Mouse (Mus musculus): ENCODE results near the gene Srrm3.

The Srrm3 gene

GRCm38 (mm10) chr5:135903058-135903457, 96.4 kb downstream of the Srrm3 start:
- intact Hi-C loops (cut with DNase I), result loop anchor here (5.0 kb wide), 1 partner anchor 64 kb away; no protein-coding TSS in a partner anchor

- intact Hi-C loops (cut with DNase I), result loop anchor here (2.0 to 5.0 kb wide), 2 partner anchors 31 to 64 kb away; partner anchors contain the start of gene Ywhag
Measured at GRCm38 (mm10) chr5:135903551-135904151, 97.0 kb downstream of the Srrm3 start.

DNA sequence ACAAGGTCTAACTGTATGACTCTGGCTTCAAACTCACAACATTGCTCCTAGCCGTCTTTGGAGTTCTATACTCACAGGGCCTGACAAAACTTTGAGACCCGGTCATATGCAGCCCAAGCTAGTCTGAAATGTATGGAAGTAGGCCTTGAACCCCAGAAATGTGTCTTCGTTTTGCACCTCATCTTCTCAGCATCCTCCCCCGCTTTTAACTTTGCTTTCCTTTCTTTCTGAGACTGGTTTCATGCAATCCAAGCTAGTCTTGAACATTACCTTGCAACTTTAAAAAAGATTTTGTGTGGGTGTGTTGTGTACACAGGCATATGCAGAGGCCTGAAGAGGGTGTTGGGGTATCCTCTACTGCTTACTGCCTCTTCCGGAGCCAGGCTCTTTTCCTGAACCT, 97.6 kb downstream of the Srrm3 start:
- intact Hi-C loops (cut with DNase I), result loop anchor here (2.0 to 5.0 kb wide), 2 partner anchors 31 to 63 kb away; partner anchors contain the start of gene Ywhag

- intact Hi-C loops (cut with DNase I), result loop anchor here (2.0 kb wide), 1 partner anchor 29 kb away; the partner anchor contains the start of gene Ywhag
Measured at GRCm38 (mm10) chr5:135905320-135906225, 98.9 kb downstream of the Srrm3 start.

GRCm38 (mm10) chr5:135906846-135907245, 100.2 kb downstream of the Srrm3 start:
- intact Hi-C loops (cut with DNase I), result no loop called here

DNA sequence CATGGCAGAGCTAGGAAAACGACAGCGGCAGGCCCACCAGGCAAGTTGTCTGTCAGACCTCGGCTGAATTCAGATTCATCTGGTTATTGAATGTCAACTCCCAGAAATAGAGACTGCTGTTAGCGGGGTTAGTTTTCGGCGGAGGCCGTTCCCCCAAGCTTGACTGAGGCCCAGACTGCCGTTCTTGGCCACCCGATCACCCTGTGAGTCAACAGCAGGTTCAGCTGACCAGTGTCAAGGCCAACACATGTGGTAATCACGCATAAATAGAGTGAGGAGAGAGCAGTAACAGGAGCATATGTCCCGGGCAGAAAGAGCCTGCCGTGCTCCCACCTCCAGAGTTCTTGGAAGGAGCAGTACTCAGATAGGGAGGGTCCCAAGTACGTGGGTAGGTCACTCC, 100.6 kb downstream of the Srrm3 start:
- intact Hi-C loops (cut with DNase I), result no loop called here

DNA sequence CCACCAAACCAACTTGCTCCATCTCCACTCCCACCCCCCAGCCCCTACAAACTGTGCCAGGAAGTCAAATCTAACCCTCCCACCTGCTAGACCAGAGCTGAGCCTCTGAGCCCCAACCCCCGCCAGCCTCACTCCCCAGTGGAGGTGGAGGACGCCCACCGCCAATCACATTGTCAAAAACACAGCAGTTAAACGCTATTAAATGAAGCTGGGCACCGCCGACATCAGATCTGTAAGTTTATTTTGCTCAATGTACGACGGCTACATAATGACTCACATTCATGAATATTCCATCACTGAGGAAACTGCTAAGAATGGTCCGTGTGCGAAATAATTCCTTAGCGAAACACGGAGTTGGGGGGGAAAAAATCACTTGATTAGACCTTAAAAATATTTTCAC, 101.5 kb downstream of the Srrm3 start:
- intact Hi-C loops (cut with DNase I), result no loop called here

DNA sequence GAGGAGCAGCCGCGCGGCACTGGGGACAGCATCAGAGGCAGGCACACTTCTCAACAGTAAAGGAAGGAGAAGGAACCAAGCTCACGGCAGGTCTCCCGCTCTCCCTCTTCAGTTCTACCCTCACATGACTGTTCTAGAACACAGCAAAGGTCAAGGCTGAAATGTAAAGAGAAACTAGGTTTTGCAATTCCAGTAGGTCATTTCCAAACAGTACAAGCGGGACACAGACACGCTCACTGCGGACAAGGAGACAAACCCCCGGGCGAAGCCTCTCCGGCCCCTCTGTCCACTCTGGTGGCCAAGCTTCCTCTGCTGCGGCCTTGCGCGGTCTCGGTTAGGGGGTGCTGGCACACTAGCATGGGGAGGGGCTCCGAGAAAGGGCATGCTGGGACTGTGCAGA, 102.3 kb downstream of the Srrm3 start:
- intact Hi-C loops (cut with DNase I), result no loop called here

- intact Hi-C loops (cut with DNase I), result no loop called here
Measured at GRCm38 (mm10) chr5:135909646-135910045, 103.0 kb downstream of the Srrm3 start.

DNA sequence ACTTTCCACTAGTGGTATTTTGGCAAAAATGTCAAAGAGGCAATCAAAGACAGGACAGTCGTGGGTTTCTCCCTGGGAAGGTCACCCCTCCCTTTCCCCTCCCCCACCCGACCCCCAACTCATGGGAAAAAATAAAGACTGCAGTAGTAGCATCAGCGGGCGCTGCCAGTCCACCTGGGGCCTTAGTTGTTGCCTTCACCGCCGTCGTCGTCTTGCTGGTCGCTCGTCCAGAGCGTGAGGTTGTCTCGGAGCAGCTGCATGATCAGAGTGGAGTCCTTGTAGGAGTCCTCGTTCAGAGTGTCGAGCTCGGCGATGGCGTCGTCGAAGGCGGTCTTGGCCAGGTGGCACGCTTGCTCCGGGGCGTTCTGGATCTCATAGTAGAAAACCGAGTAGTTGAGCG, 104.1 kb downstream of the Srrm3 start:
- intact Hi-C loops (cut with DNase I), result no loop called here

DNA sequence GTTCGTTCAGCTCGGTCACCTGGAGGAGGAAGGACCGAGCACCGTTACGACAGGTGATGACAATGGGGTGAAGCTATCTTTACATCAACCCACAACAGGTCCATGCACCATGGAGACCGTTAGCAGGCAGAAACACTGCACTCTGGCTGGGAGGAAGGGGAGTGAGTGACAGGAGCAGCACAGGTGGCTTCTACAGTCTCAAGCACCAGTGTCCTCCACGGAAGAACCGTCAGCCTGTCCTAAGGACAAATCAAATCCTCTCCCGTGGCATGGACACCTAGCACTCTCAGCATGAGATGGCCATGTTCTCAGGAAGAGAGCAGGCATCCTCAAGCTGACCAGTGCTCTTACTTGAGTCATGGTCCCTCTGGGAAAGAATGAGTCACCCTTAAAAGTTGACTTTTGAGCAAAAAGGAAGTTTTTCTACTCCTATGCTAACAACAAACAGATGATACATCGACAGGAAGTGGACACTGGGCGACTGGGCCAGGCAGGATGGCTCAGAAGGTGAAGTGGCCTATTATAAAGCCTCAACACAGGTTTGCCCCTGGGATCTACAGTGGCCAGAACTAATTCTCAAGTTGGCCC, 105.0 kb downstream of the Srrm3 start:
- intact Hi-C loops (cut with DNase I), result no loop called here

DNA sequence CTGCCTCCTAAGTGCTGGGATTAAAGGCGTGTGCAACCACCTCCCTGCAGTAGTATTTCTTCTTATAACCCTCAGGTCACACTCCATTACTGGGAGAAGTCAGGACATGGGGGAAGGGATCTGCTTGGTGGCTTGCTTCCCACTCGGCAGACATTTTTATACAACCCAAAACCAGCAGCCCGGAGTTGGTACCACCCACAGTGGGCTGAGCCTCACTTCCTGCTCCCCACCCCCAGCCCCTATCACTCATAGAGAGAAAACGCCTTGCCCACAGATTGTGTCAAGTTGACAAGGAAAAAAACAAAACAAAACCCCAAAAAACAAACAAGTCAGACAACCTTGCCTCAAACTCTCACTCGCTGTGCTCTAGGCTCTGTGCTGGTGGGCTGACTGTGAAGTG, 106.5 kb downstream of the Srrm3 start:
- intact Hi-C loops (cut with DNase I), result no loop called here

DNA sequence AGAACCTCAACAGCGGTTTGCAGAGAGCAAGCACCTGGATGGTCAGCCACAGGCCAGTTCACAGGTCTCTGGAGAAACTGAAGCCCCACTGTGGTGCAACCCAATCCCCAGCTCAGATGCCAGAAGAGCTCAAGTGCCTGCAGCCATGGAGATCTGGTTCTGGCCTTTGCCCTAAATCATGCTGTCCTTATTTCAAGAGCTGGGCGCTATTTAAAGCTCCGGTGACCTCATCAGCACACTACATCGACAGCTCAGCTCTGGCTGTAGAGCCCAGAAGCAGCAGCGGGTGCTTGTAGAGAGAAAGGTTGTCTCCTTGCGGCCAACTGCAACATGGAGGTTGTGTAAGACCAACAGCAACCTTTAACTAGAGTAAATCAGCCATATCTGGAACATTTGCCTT, 107.5 kb downstream of the Srrm3 start:
- intact Hi-C loops (cut with DNase I), result no loop called here

DNA sequence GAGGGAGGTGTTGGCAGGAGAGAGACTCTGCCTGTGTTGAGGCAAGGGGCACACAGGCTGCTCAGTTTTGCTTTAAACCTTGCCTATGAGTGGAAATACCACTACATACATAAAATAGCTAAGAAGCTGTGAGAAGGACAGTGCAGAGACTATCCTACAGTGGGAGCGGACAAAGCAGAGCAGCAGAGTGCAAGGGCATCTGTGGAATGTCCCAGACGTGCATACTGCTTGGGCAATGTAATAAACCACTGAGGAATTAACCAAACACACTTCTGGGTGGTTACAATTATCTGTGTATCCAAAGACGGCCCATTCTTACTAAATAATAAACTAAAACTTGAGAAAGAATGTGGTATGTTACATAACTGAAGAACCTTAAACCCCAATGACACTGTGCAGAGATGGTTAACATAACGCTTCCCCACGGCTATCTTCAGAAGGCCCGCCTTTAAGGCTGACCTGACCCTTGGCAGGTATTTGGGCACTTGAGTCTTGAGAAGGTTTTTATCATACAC, 109.4 kb downstream of the Srrm3 start:
- intact Hi-C loops (cut with DNase I), result no loop called here

DNA sequence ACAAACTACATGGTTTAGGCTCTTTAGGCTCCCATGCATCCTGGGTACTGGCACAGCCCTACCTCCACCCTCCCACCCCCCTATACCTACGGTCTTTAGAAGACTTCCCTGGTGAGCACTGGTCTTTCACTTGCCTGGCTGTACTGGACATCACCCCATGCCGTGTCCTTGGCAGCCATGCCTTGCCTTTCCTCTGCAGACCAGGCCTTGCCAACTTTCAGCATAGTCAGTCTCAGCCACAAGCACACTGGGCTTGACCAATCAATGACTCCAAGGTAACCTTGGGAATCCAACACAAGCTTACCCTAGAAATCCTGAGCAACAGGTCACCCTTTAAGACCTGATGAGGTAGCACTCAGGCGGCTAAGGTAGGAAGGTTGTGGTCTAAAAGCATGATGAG, 109.9 kb downstream of the Srrm3 start:
- intact Hi-C loops (cut with DNase I), result no loop called here

DNA sequence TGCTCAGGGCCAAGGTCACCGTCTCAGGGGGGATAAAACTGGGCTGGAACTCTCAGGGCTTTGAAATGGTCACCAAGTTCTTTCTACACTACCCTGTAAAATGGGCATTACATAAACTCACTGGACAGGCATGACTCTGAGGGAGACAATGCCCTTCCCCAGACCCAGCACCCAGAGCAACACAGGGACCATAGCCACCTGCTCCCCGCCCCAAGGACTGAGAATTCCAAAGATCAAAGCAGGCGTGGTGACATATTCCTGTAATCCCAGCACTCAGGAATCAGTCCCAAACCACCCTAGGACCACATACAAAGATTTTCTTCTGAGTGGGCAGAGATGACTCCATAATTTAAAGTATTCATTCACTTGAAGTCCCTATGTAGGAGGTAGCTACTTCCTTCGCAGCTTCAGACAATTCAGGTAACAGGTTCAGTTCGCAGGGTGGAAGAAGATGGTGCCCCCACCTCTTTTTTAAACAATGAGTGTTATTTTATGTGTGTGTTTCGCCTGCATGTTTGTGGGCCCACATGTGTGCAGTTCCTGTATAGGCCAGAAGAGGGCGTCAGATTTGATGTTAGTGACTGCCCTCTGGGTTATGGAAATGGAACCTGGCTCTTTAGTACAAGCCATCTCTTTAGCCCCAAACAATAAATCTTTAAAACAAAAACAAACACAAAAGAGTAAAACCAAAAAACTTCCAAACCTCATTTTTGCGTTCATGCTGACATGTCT, 110.8 kb downstream of the Srrm3 start:
- intact Hi-C loops (cut with DNase I), result no loop called here

GRCm38 (mm10) chr5:135918059-135918437, 111.4 kb downstream of the Srrm3 start:
- intact Hi-C loops (cut with DNase I), result no loop called here

GRCm38 (mm10) chr5:135918593-135918992, 111.9 kb downstream of the Srrm3 start:
- intact Hi-C loops (cut with DNase I), result no loop called here

- intact Hi-C loops (cut with DNase I), result no loop called here
Measured at GRCm38 (mm10) chr5:135919902-135920301, 113.2 kb downstream of the Srrm3 start.

- intact Hi-C loops (cut with DNase I), result no loop called here
Measured at GRCm38 (mm10) chr5:135923901-135924300, 117.2 kb downstream of the Srrm3 start.

All from adrenal gland (tissue).